Mouse (Mus musculus) liver, adult 2 months (tissue): ENCODE data around the gene 2310022A10Rik. TPM values are rescaled to one million over a fixed set of nuclear protein-coding genes. Genes with fewer than 3 reads are reported as not detected.

Experiments
- DNase-seq: peaks from one replicate; pipeline ENCODE4 v3.0.0-alpha.2; 2011; ENCODE audit warnings: low read depth, low spot score; ENCODE audit errors: extremely low read depth
- H3K27ac ChIP-seq: fragments of 200-500 bp; replicated peaks from 2 replicates; pipeline ENCODE4 v1.5.1; 2012; ENCODE audit warnings: low read depth, mild to moderate bottlenecking, control low read depth, inconsistent platforms, low read length; ENCODE audit not compliant: insufficient read depth
- H3K27me3 ChIP-seq: fragments of 200-500 bp; 2 replicates; pipeline ENCODE4 v1.6.1; 2012; ENCODE audit warnings: mild to moderate bottlenecking, moderate library complexity, low read length, inconsistent platforms; ENCODE audit not compliant: control insufficient read depth, insufficient read depth
- H3K36me3 ChIP-seq: fragments of 200-500 bp; 2 replicates; pipeline ENCODE4 v1.6.1; 2012; ENCODE audit warnings: low read length, inconsistent platforms; ENCODE audit not compliant: control insufficient read depth, insufficient read depth
- H3K4me1 ChIP-seq: fragments of 200-500 bp; 2 replicates; pipeline ENCODE4 v1.6.1; 2011; ENCODE audit warnings: low read length; ENCODE audit not compliant: control insufficient read depth, insufficient read depth
- H3K4me3 ChIP-seq: fragments of 200-500 bp; 2 replicates; pipeline ENCODE4 v1.5.1; 2011; ENCODE audit warnings: low read depth, mild to moderate bottlenecking, control low read depth, low read length, moderate library complexity; ENCODE audit not compliant: insufficient read depth
- H3K79me2 ChIP-seq: fragments of 200-500 bp; 2 replicates; pipeline ENCODE4 v1.6.1; 2012; ENCODE audit warnings: inconsistent platforms, mild to moderate bottlenecking, low read length, moderate library complexity; ENCODE audit not compliant: control insufficient read depth, insufficient read depth
- H3K9ac ChIP-seq: fragments of 200-500 bp; 2 replicates; pipeline ENCODE4 v1.6.1; 2012; ENCODE audit warnings: low read depth, mild to moderate bottlenecking, control low read depth, inconsistent platforms, low read length
- CTCF ChIP-seq: fragments of 200-500 bp; IDR thresholded peaks from 2 replicates; pipeline ENCODE4 v1.5.1; 2011; ENCODE audit warnings: low read depth, low read length, control low read depth
- POLR2A ChIP-seq: fragments of 200-500 bp; IDR thresholded peaks from 2 replicates; pipeline ENCODE4 v1.6.1; 2011; ENCODE audit warnings: low read length, control low read depth; ENCODE audit not compliant: insufficient read depth; ENCODE audit errors: extremely low read depth
- WGBS: fragments of 180-500 bp; shearing (Covaris S2); methylation state at CpG from one replicate; pipeline ENCODE4 v1.1.7; 2018; 5-methylcytosine and 5-hydroxymethylcytosine counted together
- polyA plus RNA-seq: library from polyadenylated mRNA; depleted of rRNA; stranded (reverse); fragments of >200 nt; gene quantifications from 2 replicates; pipeline ENCODE4 v1.2.3, GENCODE M21; 2012; rRNA removed
- total RNA-seq: library from RNA; depleted of rRNA; stranded (reverse); fragments of >200 nt; gene quantifications from 2 replicates; pipeline ENCODE4 v1.2.3, GENCODE M21; 2014; rRNA removed

2310022A10Rik gene
- 1.2 and 2.7 TPM in 2 replicates for total RNA-seq
- polyA plus RNA-seq = 8.5 and 9.0 TPM in 2 replicates

- Histone ChIP-seq H3K27ac (no peak within 1 kb of the TSS), H3K9ac (peak within 1 kb of the TSS; percentile 71), H3K4me1 (peaks cover 4% of the 10 kb centered on the region; the same call in 1 of the 2 replicates), H3K36me3 (no peaks in the 10 kb centered on the region), H3K27me3 (no peaks in the 10 kb centered on the region), H3K4me3 (peak within 1 kb of the TSS; percentile 64), H3K79me2 (peaks cover 5% of the 10 kb centered on the region; the same call in 1 of the 2 replicates)
- under 1% methylated on average over 41 of the region's 41 CpGs for WGBS
- TF ChIP-seq CTCF (no peak), POLR2A (peak; percentile 24; the same call in 1 of the 2 replicates)
- peak; percentile 93 for DNase-seq
These were observed at the start of gene 2310022A10Rik, which contains the start of gene Pld3 for GRCm38 (mm10) chr7:27552931-27553513. TSS of gene 2310022A10Rik (plus strand) at chr7:27553233. TSS of gene Pld3 (minus strand) at chr7:27553218.

GRCm38 (mm10) chr7:27506765-27507370 is 46.2 kb upstream of the 2310022A10Rik start:
- Histone ChIP-seq H3K27ac (no peak overlapping the region), H3K79me2 (no peaks in the 10 kb centered on the region), H3K36me3 (no peaks in the 10 kb centered on the region), H3K27me3 (no peaks in the 10 kb centered on the region), H3K4me1 (0 out of 2 replicates have a peak, but pooled peaks cover 1% of the 10 kb centered on the region), H3K9ac (no peak overlapping the region), H3K4me3 (no peak overlapping the region)
- DNase-seq = no peak
- TF ChIP-seq POLR2A = no peak
- TF ChIP-seq CTCF = no peak
- WGBS = 77% methylated on average over 9 of the region's 9 CpGs

- Histone ChIP-seq H3K36me3 (no peaks in the 10 kb centered on the region), H3K27ac (peak overlapping the region; percentile 76), H3K4me3 (peak overlapping the region; percentile 93), H3K9ac (peak overlapping the region; percentile 89), H3K79me2 (no peaks in the 10 kb centered on the region), H3K27me3 (no peaks in the 10 kb centered on the region), H3K4me1 (0 out of 2 replicates have a peak, but pooled peaks cover 1% of the 10 kb centered on the region)
- 0 out of 2 replicates have a peak, but pooled peaks have one; percentile 42 for TF ChIP-seq POLR2A
- TF ChIP-seq CTCF = no peak
- DNase-seq = peak; percentile 92
- 1% methylated on average over 54 of the region's 54 CpGs for whole genome bisulfite sequencing
These were observed 45.1 kb upstream of the 2310022A10Rik start for GRCm38 (mm10) chr7:27507711-27508647.

- peak; percentile 46 for DNase-seq
- no peak for TF ChIP-seq POLR2A
- peak; percentile 85 for TF ChIP-seq CTCF
- 0 out of 2 replicates have a peak, but pooled peaks cover 1% of the 10 kb centered on the region for H3K4me1 ChIP-seq
- no peaks in the 10 kb centered on the region for H3K27me3 ChIP-seq
- H3K36me3 ChIP-seq = no peaks in the 10 kb centered on the region
- no peak overlapping the region for H3K4me3 ChIP-seq
- no peaks in the 10 kb centered on the region for H3K79me2 ChIP-seq
- peak overlapping the region; percentile 44; the same call in 1 of the 2 replicates for H3K27ac ChIP-seq
- no peak overlapping the region for H3K9ac ChIP-seq
- 24% methylated on average over 6 of the region's 6 CpGs for WGBS
These were observed 44.4 kb upstream of the 2310022A10Rik start for GRCm38 (mm10) chr7:27508648-27509005.

- TF ChIP-seq CTCF (no peak), POLR2A (no peak)
- no peak overlapping the region for H3K4me3 ChIP-seq
- no peaks in the 10 kb centered on the region for H3K79me2 ChIP-seq
- no peak overlapping the region for H3K9ac ChIP-seq
- H3K4me1 ChIP-seq = 0 out of 2 replicates have a peak, but pooled peaks cover 1% of the 10 kb centered on the region
- no peak overlapping the region for H3K27ac ChIP-seq
- no peak for DNase-seq
- H3K36me3 ChIP-seq = no peaks in the 10 kb centered on the region
- H3K27me3 ChIP-seq = no peaks in the 10 kb centered on the region
- 95% methylated on average over 2 of the region's 2 CpGs for WGBS
These were observed 42.2 kb upstream of the 2310022A10Rik start for GRCm38 (mm10) chr7:27510809-27511208.
